Mouse (Mus musculus) hindbrain, postnatal 0 days (tissue): ENCODE measurements around the gene Pter. TPM values are rescaled to one million over a fixed set of nuclear protein-coding genes. Genes with fewer than 3 reads are reported as not detected.
A peak's percentile ranks its signal among the peaks of the same experiment; 100 is the strongest.

Experiments used
- ATAC-seq: fragments of 200-750 bp; cut with Nextera tagmentation; 2 replicates; pipeline ENCODE4 v1.8.0; 2017; ENCODE audit warnings: mild to moderate bottlenecking, moderate TSS enrichment, moderate library complexity
- DNase-seq: peaks from one replicate; pipeline ENCODE4 v3.0.0-alpha.2; 2015; ENCODE audit warnings: low spot score
- H3K27ac ChIP-seq: fragments of 300-500 bp; sonication (generic); 2 replicates; pipeline ENCODE4 v1.5.1; 2014; ENCODE audit warnings: mild to moderate bottlenecking
- H3K27me3 ChIP-seq: fragments of 300-500 bp; sonication (generic); 2 replicates; pipeline ENCODE4 v1.6.1; 2014; ENCODE audit warnings: low read length, mixed read lengths; ENCODE audit not compliant: insufficient read depth
- H3K36me3 ChIP-seq: fragments of 300-500 bp; sonication (generic); 2 replicates; pipeline ENCODE4 v1.6.1; 2014; ENCODE audit warnings: low read length, mixed read lengths; ENCODE audit not compliant: insufficient read depth
- H3K4me1 ChIP-seq: fragments of 300-500 bp; sonication (generic); 2 replicates; pipeline ENCODE4 v1.6.1; 2014; ENCODE audit warnings: antibody characterized with exemption, low read length, mixed read lengths; ENCODE audit not compliant: insufficient read depth
- H3K4me2 ChIP-seq: fragments of 300-500 bp; sonication (generic); 2 replicates; pipeline ENCODE4 v1.6.1; 2014; ENCODE audit warnings: low read depth, mild to moderate bottlenecking, low read length, moderate library complexity, mixed read lengths
- H3K4me3 ChIP-seq: fragments of 300-500 bp; sonication (generic); 2 replicates; pipeline ENCODE4 v1.5.1; 2014; ENCODE audit warnings: low read length
- H3K9ac ChIP-seq: fragments of 300-500 bp; sonication (generic); replicated peaks from 2 replicates; pipeline ENCODE4 v1.6.1; 2014; ENCODE audit warnings: mild to moderate bottlenecking, low read length, moderate library complexity, mixed read lengths
- H3K9me3 ChIP-seq: fragments of 300-500 bp; sonication (generic); 2 replicates; pipeline ENCODE4 v1.6.1; 2016; ENCODE audit warnings: low read length, mixed read lengths
- CTCF ChIP-seq: IDR thresholded peaks from 2 replicates; pipeline ENCODE4 v1.5.1; 2016; ENCODE audit warnings: antibody characterized with exemption, control low read depth, low read depth
- WGBS: fragments of 180-500 bp; shearing (Covaris S2); extraction: QIAGEN DNeasy Blood & Tissue Kit; methylation state at CpG from one replicate; pipeline ENCODE4 v1.1.7; 2014; 5-methylcytosine and 5-hydroxymethylcytosine counted together
- polyA plus RNA-seq: library from polyadenylated mRNA; unstranded; fragments of >200 nt; fragmentation: Nextera tagmentation; extraction: Ambion mirVana; gene quantifications from 2 replicates; pipeline ENCODE4 v1.2.1, GENCODE M21; 2015
- total RNA-seq: library from RNA; depleted of rRNA; stranded (reverse); fragments of >200 nt; gene quantifications from 2 replicates; pipeline ENCODE4 v1.2.3, GENCODE M21; 2014

Pter gene
- total and polyA plus RNA-seq, 2 experiments from 2014 or later, result 9.1 to 19.6 TPM

- Histone ChIP-seq H3K27ac (no peak overlapping the region), H3K9ac (no peak overlapping the region), H3K9me3 (no peaks in the 10 kb centered on the region), H3K4me2 (no peak overlapping the region), H3K36me3 (no peaks in the 10 kb centered on the region), H3K27me3 (no peaks in the 10 kb centered on the region), H3K4me1 (0 out of 2 replicates have a peak, but pooled peaks cover 5% of the 10 kb centered on the region), H3K4me3 (no peak overlapping the region)
- DNase-seq (no peak), ATAC-seq (no peak)
- TF ChIP-seq CTCF, result no peak
- WGBS, result 98% methylated on average over 1 of the region's 1 CpGs
Observed at GRCm38 (mm10) chr2:12925643-12926042, 1.8 kb downstream of the Pter start.

DNA sequence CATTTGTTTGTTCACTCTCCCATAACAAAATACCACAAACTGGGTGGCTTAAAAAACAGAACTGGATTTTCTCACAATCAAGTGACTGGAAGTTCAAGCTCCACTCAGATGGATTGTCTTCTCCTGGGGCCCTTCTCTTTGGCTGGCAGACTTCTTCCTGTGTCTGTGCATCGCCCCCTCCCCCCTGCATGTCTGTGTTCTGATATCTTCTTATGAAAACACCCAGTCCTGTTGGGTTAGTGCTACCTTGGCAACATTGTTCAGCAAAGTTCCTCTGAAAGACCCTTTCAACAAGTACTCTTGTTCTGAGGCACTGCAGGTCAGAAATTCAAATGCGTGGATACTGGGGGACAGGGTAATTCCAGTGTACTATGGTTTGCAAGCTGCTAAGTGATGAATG is 6.5 kb downstream of the Pter start:
- no peak overlapping the region for H3K9ac ChIP-seq
- H3K27me3 ChIP-seq, result no peaks in the 10 kb centered on the region
- no peak overlapping the region for H3K4me3 ChIP-seq
- 80% methylated on average over 2 of the region's 2 CpGs for WGBS
- H3K4me2 ChIP-seq, result no peak overlapping the region
- H3K27ac ChIP-seq, result no peak overlapping the region
- no peaks in the 10 kb centered on the region for H3K36me3 ChIP-seq
- no peaks in the 10 kb centered on the region for H3K9me3 ChIP-seq
- ATAC-seq (no peak), DNase-seq (no peak)
- no peak for TF ChIP-seq CTCF
- no peaks in the 10 kb centered on the region for H3K4me1 ChIP-seq

- 94% methylated on average over 2 of the region's 2 CpGs for WGBS
- Histone ChIP-seq H3K9me3 (no peaks in the 10 kb centered on the region), H3K36me3 (no peaks in the 10 kb centered on the region), H3K4me1 (no peaks in the 10 kb centered on the region), H3K27me3 (no peaks in the 10 kb centered on the region), H3K27ac (no peak overlapping the region), H3K4me2 (no peak overlapping the region), H3K9ac (no peak overlapping the region), H3K4me3 (no peak overlapping the region)
- no peak for DNase-seq
- no peak for ATAC-seq
- no peak for TF ChIP-seq CTCF
Observed at GRCm38 (mm10) chr2:12933905-12934304, 10.1 kb downstream of the Pter start.

GRCm38 (mm10) chr2:12935286-12935685 is 11.4 kb downstream of the Pter start:
- H3K36me3 ChIP-seq, result no peaks in the 10 kb centered on the region
- no peak for TF ChIP-seq CTCF
- no peaks in the 10 kb centered on the region for H3K27me3 ChIP-seq
- no peak overlapping the region for H3K4me2 ChIP-seq
- no peak overlapping the region for H3K9ac ChIP-seq
- WGBS, result 65% methylated on average over 2 of the region's 2 CpGs
- DNase-seq (no peak), ATAC-seq (no peak)
- H3K27ac ChIP-seq, result no peak overlapping the region
- H3K9me3 ChIP-seq, result no peaks in the 10 kb centered on the region
- H3K4me1 ChIP-seq, result no peaks in the 10 kb centered on the region
- H3K4me3 ChIP-seq, result no peak overlapping the region

DNA sequence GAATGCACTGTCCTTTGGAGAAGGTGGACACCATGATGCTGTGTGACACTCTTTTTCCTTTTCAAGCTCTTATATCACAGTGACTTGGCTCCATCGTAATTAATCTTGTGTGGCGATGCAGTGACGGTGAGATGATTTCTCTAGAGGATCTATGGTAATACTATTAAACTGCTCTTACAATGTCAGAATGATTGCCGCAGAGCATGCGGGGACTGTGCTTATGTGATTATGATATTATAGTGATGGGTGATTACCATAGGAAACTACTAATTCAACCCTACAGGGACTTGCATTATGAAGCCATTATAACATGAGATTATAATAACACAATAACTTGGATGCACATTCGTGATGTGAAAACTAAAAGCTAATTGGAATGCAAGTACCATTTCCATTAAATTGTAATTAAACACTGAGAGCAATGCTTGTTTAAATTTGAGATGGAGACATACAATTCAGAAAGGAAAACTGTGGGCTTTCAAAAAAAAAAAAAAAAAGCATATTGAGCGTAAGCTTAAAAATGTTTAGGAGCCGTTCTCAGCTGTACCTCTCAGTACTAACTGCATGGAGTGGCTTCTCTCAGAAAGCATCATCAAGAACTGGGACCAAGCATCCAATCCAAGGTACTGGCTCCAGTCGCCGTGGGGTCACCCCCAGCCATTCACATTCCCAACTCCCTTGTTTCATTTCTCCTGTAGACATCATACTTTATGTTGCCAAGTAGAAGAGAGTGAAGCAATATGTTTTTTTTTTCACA is 13.8 kb downstream of the Pter start:
- no peaks in the 10 kb centered on the region for H3K4me1 ChIP-seq
- no peaks in the 10 kb centered on the region for H3K36me3 ChIP-seq
- H3K9ac ChIP-seq, result no peak overlapping the region
- ATAC-seq, result peak; percentile 78
- DNase-seq, result peak; percentile 43
- H3K4me2 ChIP-seq, result no peak overlapping the region
- no peaks in the 10 kb centered on the region for H3K27me3 ChIP-seq
- no peaks in the 10 kb centered on the region for H3K9me3 ChIP-seq
- no peak for TF ChIP-seq CTCF
- no peak overlapping the region for H3K27ac ChIP-seq
- 67% methylated on average over 10 of the region's 10 CpGs for WGBS
- H3K4me3 ChIP-seq, result no peak overlapping the region

GRCm38 (mm10) chr2:12938641-12939040 is 14.8 kb downstream of the Pter start:
- Histone ChIP-seq H3K9ac (no peak overlapping the region), H3K36me3 (no peaks in the 10 kb centered on the region), H3K4me1 (no peaks in the 10 kb centered on the region), H3K27me3 (no peaks in the 10 kb centered on the region), H3K4me3 (no peak overlapping the region), H3K4me2 (no peak overlapping the region), H3K27ac (no peak overlapping the region), H3K9me3 (no peaks in the 10 kb centered on the region)
- ATAC-seq (no peak), DNase-seq (no peak)
- TF ChIP-seq CTCF, result no peak
- 65% methylated on average over 2 of the region's 2 CpGs for WGBS

GRCm38 (mm10) chr2:12956703-12957424 is 33.0 kb downstream of the Pter start:
- Histone ChIP-seq H3K9ac (no peak overlapping the region), H3K9me3 (no peaks in the 10 kb centered on the region), H3K27me3 (no peaks in the 10 kb centered on the region), H3K27ac (no peak overlapping the region), H3K4me1 (no peaks in the 10 kb centered on the region), H3K36me3 (no peaks in the 10 kb centered on the region), H3K4me3 (no peak overlapping the region), H3K4me2 (no peak overlapping the region)
- ATAC-seq (no peak), DNase-seq (no peak)
- no peak for TF ChIP-seq CTCF
